Mouse (Mus musculus): ENCODE measurements at regions not wholly inside any gene's neighbourhood (a gene's known extent, or its start where the extent isn't known, plus 50 kb on each side); places are given as distances from the start of the nearest gene placed in this dataset.

- Histone ChIP-seq H3K27ac (ENCODE audit: insufficient read depth, low read depth, low read length) (no peak overlapping the region), H3K36me3 (ENCODE audit: control insufficient read depth, insufficient read depth, low read length) (no peaks in the 10 kb centered on the region), H3K4me3 (ENCODE audit: low read depth, low read length) (no peak overlapping the region), H3K4me1 (ENCODE audit: control insufficient read depth, insufficient read depth, insufficient read length, low read length) (no peaks in the 10 kb centered on the region), H3K27me3 (ENCODE audit: control insufficient read depth, insufficient read depth, low read length) (no peaks in the 10 kb centered on the region)
- WGBS: 59% methylated on average over 1 of the region's 1 CpGs
- TF ChIP-seq CTCF (IDR thresholded peaks at IDR 0.05; ENCODE audit: extremely low read depth, insufficient read length, insufficient replicate concordance, low read depth, low read length) (no peak), POLR2A (IDR thresholded peaks at IDR 0.05; ENCODE audit: low read depth, low read length) (no peak)
These were observed 431.1 kb downstream of the Adam3 start for GRCm38 (mm10) chr8:24294565-24294964.

- Histone ChIP-seq H3K36me3 (ENCODE audit: control insufficient read depth, insufficient read depth, low read length) (no peaks in the 10 kb centered on the region), H3K27me3 (ENCODE audit: control insufficient read depth, insufficient read depth, low read length) (no peaks in the 10 kb centered on the region), H3K27ac (ENCODE audit: insufficient read depth, low read depth, low read length) (no peak overlapping the region), H3K4me1 (ENCODE audit: control insufficient read depth, insufficient read depth, insufficient read length, low read length) (no peaks in the 10 kb centered on the region), H3K4me3 (ENCODE audit: low read depth, low read length) (no peak overlapping the region)
- no peak for TF ChIP-seq POLR2A (IDR thresholded peaks at IDR 0.05; ENCODE audit: low read depth, low read length)
- WGBS: 88% methylated on average over 6 of the region's 6 CpGs
These were observed 437.8 kb downstream of the Adam3 start for GRCm38 (mm10) chr8:24287861-24288260.

- H3K27me3 ChIP-seq (ENCODE audit: control insufficient read depth, insufficient read depth, low read length): no peaks in the 10 kb centered on the region
- H3K36me3 ChIP-seq (ENCODE audit: control insufficient read depth, insufficient read depth, low read length): no peaks in the 10 kb centered on the region
- TF ChIP-seq CTCF (IDR thresholded peaks at IDR 0.05; ENCODE audit: extremely low read depth, insufficient read length, insufficient replicate concordance, low read depth, low read length): no peak
- TF ChIP-seq POLR2A (IDR thresholded peaks at IDR 0.05; ENCODE audit: low read depth, low read length): no peak
- H3K27ac ChIP-seq (ENCODE audit: insufficient read depth, low read depth, low read length): no peak overlapping the region
- no peaks in the 10 kb centered on the region for H3K4me1 ChIP-seq (ENCODE audit: control insufficient read depth, insufficient read depth, insufficient read length, low read length)
- no peak overlapping the region for H3K4me3 ChIP-seq (ENCODE audit: low read depth, low read length)
- 72% methylated on average over 2 of the region's 2 CpGs for WGBS
These were observed 440.7 kb downstream of the Adam3 start for GRCm38 (mm10) chr8:24284966-24285365.

DNA sequence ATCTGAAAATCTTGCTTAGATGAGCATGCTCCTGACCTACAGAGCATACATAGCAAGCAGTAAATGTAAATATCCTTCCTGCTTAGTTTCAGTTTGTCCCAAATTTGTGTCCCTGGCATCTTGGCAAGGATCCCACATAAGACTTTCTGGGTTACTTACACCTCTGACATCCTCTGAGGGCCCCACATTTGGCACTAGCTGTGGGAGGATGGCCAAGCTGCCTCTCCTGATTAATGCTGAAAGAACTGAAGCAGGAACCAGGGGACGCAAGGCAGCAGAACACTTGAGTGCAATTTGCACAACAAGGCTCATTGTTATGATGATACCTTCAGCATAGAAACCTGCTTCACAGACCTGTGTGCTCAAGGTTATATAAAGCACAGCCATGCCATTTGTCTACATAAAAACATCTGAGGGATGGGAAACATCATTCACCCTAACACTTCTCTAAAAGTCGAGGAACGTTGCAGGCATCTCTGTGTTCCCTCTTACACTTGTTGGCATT is 441.7 kb downstream of the Adam3 start:
- H3K27me3 ChIP-seq (ENCODE audit: control insufficient read depth, insufficient read depth, low read length): no peaks in the 10 kb centered on the region
- H3K27ac ChIP-seq (ENCODE audit: insufficient read depth, low read depth, low read length): no peak overlapping the region
- no peak for TF ChIP-seq POLR2A (IDR thresholded peaks at IDR 0.05; ENCODE audit: low read depth, low read length)
- TF ChIP-seq CTCF (IDR thresholded peaks at IDR 0.05; ENCODE audit: extremely low read depth, insufficient read length, insufficient replicate concordance, low read depth, low read length): no peak
- H3K36me3 ChIP-seq (ENCODE audit: control insufficient read depth, insufficient read depth, low read length): no peaks in the 10 kb centered on the region
- no peaks in the 10 kb centered on the region for H3K4me1 ChIP-seq (ENCODE audit: control insufficient read depth, insufficient read depth, insufficient read length, low read length)
- 75% methylated on average over 3 of the region's 3 CpGs for WGBS
- H3K4me3 ChIP-seq (ENCODE audit: low read depth, low read length): no peak overlapping the region

GRCm38 (mm10) chr8:24280296-24280695 is 445.4 kb downstream of the Adam3 start:
- no peak overlapping the region for H3K27ac ChIP-seq (ENCODE audit: insufficient read depth, low read depth, low read length)
- H3K4me3 ChIP-seq (ENCODE audit: low read depth, low read length): no peak overlapping the region
- WGBS: 85% methylated on average over 4 of the region's 4 CpGs
- H3K4me1 ChIP-seq (ENCODE audit: control insufficient read depth, insufficient read depth, insufficient read length, low read length): no peaks in the 10 kb centered on the region
- no peaks in the 10 kb centered on the region for H3K27me3 ChIP-seq (ENCODE audit: control insufficient read depth, insufficient read depth, low read length)
- TF ChIP-seq POLR2A (IDR thresholded peaks at IDR 0.05; ENCODE audit: low read depth, low read length) (no peak), CTCF (IDR thresholded peaks at IDR 0.05; ENCODE audit: extremely low read depth, insufficient read length, insufficient replicate concordance, low read depth, low read length) (no peak)
- H3K36me3 ChIP-seq (ENCODE audit: control insufficient read depth, insufficient read depth, low read length): no peaks in the 10 kb centered on the region

DNA sequence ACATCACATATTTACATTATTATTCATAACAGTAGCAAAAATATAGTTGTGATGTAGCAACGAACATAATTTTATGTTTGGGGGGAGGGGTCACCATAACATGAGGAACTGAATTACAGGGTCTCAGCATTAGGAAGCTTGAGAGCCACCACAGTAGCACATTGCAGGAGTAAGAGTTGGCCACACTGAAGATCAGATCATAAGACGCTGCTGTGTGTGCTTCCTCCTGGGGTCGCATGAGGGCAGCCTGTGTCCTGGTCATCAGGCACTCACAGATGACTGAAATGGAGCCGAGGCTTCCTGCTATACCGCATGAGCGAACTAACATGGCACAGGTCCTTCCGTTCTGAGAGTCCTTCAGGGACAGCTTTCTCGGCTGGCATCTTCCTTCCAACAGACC is 447.3 kb downstream of the Adam3 start:
- no peak overlapping the region for H3K4me3 ChIP-seq (ENCODE audit: low read depth, low read length)
- H3K27me3 ChIP-seq (ENCODE audit: control insufficient read depth, insufficient read depth, low read length): no peaks in the 10 kb centered on the region
- WGBS: 79% methylated on average over 8 of the region's 8 CpGs
- TF ChIP-seq POLR2A (IDR thresholded peaks at IDR 0.05; ENCODE audit: low read depth, low read length) (no peak), CTCF (IDR thresholded peaks at IDR 0.05; ENCODE audit: extremely low read depth, insufficient read length, insufficient replicate concordance, low read depth, low read length) (no peak)
- no peaks in the 10 kb centered on the region for H3K4me1 ChIP-seq (ENCODE audit: control insufficient read depth, insufficient read depth, insufficient read length, low read length)
- no peak overlapping the region for H3K27ac ChIP-seq (ENCODE audit: insufficient read depth, low read depth, low read length)
- H3K36me3 ChIP-seq (ENCODE audit: control insufficient read depth, insufficient read depth, low read length): no peaks in the 10 kb centered on the region

DNA sequence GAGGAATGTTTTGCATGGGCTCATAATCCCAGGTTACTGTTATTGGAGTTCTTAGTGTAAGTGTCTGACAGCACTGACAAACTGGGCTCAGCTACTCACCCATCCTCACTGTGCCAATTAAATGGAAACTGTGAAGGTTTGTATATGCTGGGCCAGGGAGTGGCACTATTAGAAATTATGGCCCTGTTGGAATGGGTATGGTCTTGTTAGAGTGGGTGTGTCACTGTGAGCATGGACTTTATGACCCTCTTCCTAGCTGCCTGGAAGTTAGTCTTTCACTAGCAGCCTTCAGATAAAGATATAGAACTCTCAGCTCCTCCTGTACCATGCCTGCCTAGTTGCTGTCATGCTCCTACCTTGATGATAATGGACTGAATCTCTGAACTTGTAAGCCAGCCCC is 464.3 kb downstream of the Adam3 start:
- no peak overlapping the region for H3K4me3 ChIP-seq (ENCODE audit: low read depth, low read length)
- no peaks in the 10 kb centered on the region for H3K36me3 ChIP-seq (ENCODE audit: control insufficient read depth, insufficient read depth, low read length)
- no peaks in the 10 kb centered on the region for H3K27me3 ChIP-seq (ENCODE audit: control insufficient read depth, insufficient read depth, low read length)
- H3K4me1 ChIP-seq (ENCODE audit: control insufficient read depth, insufficient read depth, insufficient read length, low read length): no peaks in the 10 kb centered on the region
- no peak overlapping the region for H3K27ac ChIP-seq (ENCODE audit: insufficient read depth, low read depth, low read length)
- no peak for TF ChIP-seq POLR2A (IDR thresholded peaks at IDR 0.05; ENCODE audit: low read depth, low read length)
- no peak for TF ChIP-seq CTCF (IDR thresholded peaks at IDR 0.05; ENCODE audit: extremely low read depth, insufficient read length, insufficient replicate concordance, low read depth, low read length)

DNA sequence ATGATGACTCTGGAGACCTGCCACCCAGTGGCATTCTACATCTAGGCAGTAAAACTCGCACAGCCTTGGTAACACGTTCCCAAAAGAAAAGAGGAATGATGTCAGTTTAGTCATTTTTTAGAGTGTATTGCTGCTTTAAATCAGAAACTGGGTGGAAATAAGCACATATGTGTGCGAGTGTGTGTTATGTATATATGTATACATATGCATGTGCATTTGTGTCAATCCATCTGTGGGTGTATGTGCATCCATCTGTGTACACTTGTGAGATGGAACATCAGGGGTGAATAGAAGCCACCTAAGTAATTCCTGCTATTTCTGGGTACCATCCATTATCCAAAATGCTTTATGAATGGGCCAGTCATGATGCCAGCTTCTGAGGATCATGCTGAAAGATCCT is 467.0 kb downstream of the Adam3 start:
- H3K4me1 ChIP-seq (ENCODE audit: control insufficient read depth, insufficient read depth, insufficient read length, low read length): no peaks in the 10 kb centered on the region
- no peaks in the 10 kb centered on the region for H3K36me3 ChIP-seq (ENCODE audit: control insufficient read depth, insufficient read depth, low read length)
- no peak for TF ChIP-seq POLR2A (IDR thresholded peaks at IDR 0.05; ENCODE audit: low read depth, low read length)
- TF ChIP-seq CTCF (IDR thresholded peaks at IDR 0.05; ENCODE audit: extremely low read depth, insufficient read length, insufficient replicate concordance, low read depth, low read length): no peak
- H3K4me3 ChIP-seq (ENCODE audit: low read depth, low read length): no peak overlapping the region
- H3K27me3 ChIP-seq (ENCODE audit: control insufficient read depth, insufficient read depth, low read length): no peaks in the 10 kb centered on the region
- WGBS: 86% methylated on average over 3 of the region's 3 CpGs
- no peak overlapping the region for H3K27ac ChIP-seq (ENCODE audit: insufficient read depth, low read depth, low read length)

All from small intestine, adult 2 months (tissue).